Mouse (Mus musculus): ENCODE results near the gene Gm20388. TPM values are rescaled to one million over a fixed set of nuclear protein-coding genes. Genes with fewer than 3 reads are reported as not detected.
"Not testable (repeated sequence)": the region's sequence is repeated elsewhere in the genome, so short reads cannot be mapped to it uniquely, and the experiment has no call there.

Gm20388 gene
- polyA plus RNA-seq, 1 experiment from 2014 or later, result 3.6 TPM

- no peak for DNase-seq (ENCODE audit: low spot score)
- peak overlapping the region; percentile 65; the same call in 1 of the 2 replicates for H3K4me3 ChIP-seq
- H3K36me3 ChIP-seq (replicated peaks), result no peaks in the 10 kb centered on the region
- H3K27ac ChIP-seq (replicated peaks), result no peak overlapping the region
- peaks cover 63% of the 10 kb centered on the region for H3K27me3 ChIP-seq (replicated peaks; ENCODE audit: low read depth, poor library complexity, severe bottlenecking)
- no peaks in the 10 kb centered on the region for H3K9me3 ChIP-seq
- 72% methylated on average over 9 of the region's 9 CpGs for WGBS
- H3K4me1 ChIP-seq, result peaks cover 59% of the 10 kb centered on the region
Observed at GRCm38 (mm10) chr8:123408586-123409544, 3498.2 kb downstream of the Gm20388 start.

GRCm38 (mm10) chr8:123410049-123410587 lies 3499.5 kb downstream of the Gm20388 start:
- Histone ChIP-seq H3K4me3 (peak overlapping the region; percentile 65), H3K4me1 (peaks cover 56% of the 10 kb centered on the region), H3K27me3 (replicated peaks; ENCODE audit: low read depth, poor library complexity, severe bottlenecking) (peaks cover 67% of the 10 kb centered on the region), H3K36me3 (replicated peaks) (no peaks in the 10 kb centered on the region), H3K9me3 (no peaks in the 10 kb centered on the region), H3K27ac (replicated peaks) (peak overlapping the region; percentile 85)
- DNase-seq (ENCODE audit: low spot score), result no peak
- 60% methylated on average over 8 of the region's 8 CpGs for WGBS

GRCm38 (mm10) chr8:123410788-123411187 lies 3500.1 kb downstream of the Gm20388 start:
- 6% methylated on average over 11 of the region's 11 CpGs for WGBS
- peaks cover 67% of the 10 kb centered on the region for H3K27me3 ChIP-seq (replicated peaks; ENCODE audit: low read depth, poor library complexity, severe bottlenecking)
- H3K27ac ChIP-seq (replicated peaks), result peak overlapping the region; percentile 85
- peaks cover 56% of the 10 kb centered on the region for H3K4me1 ChIP-seq
- peak overlapping the region; percentile 65 for H3K4me3 ChIP-seq
- no peaks in the 10 kb centered on the region for H3K9me3 ChIP-seq
- no peak for DNase-seq (ENCODE audit: low spot score)
- no peaks in the 10 kb centered on the region for H3K36me3 ChIP-seq (replicated peaks)

- H3K36me3 ChIP-seq (replicated peaks), result no peaks in the 10 kb centered on the region
- WGBS, result 0% methylated on average over 29 of the region's 29 CpGs
- peaks cover 56% of the 10 kb centered on the region for H3K4me1 ChIP-seq
- peak within 1 kb of the TSS; percentile 85 for H3K27ac ChIP-seq (replicated peaks)
- DNase-seq (ENCODE audit: low spot score), result peak; percentile 84
- no peaks in the 10 kb centered on the region for H3K9me3 ChIP-seq
- H3K4me3 ChIP-seq, result peak within 1 kb of the TSS; percentile 65
- H3K27me3 ChIP-seq (replicated peaks; ENCODE audit: low read depth, poor library complexity, severe bottlenecking), result peaks cover 67% of the 10 kb centered on the region
Observed at GRCm38 (mm10) chr8:123411246-123411645, 3500.6 kb downstream of the Gm20388 start, which contains the start of gene Tubb3. Gene Tubb3 (plus strand): TSS chr8:123411424.

- Histone ChIP-seq H3K4me3 (peak overlapping the region; percentile 65), H3K27ac (replicated peaks) (peak overlapping the region; percentile 85), H3K9me3 (no peaks in the 10 kb centered on the region), H3K36me3 (replicated peaks) (no peaks in the 10 kb centered on the region), H3K4me1 (peaks cover 56% of the 10 kb centered on the region), H3K27me3 (replicated peaks; ENCODE audit: low read depth, poor library complexity, severe bottlenecking) (peaks cover 67% of the 10 kb centered on the region)
- no peak for DNase-seq (ENCODE audit: low spot score)
- WGBS, result 7% methylated on average over 16 of the region's 16 CpGs
Observed at GRCm38 (mm10) chr8:123411781-123412327, 3501.2 kb downstream of the Gm20388 start.

- peak overlapping the region; percentile 85; the same call in 1 of the 2 replicates for H3K27ac ChIP-seq (replicated peaks)
- peak overlapping the region; percentile 65 for H3K4me3 ChIP-seq
- no peaks in the 10 kb centered on the region for H3K9me3 ChIP-seq
- DNase-seq (ENCODE audit: low spot score), result peak; percentile 59
- H3K36me3 ChIP-seq (replicated peaks), result no peaks in the 10 kb centered on the region
- 1% methylated on average over 12 of the region's 12 CpGs for WGBS
- peaks cover 54% of the 10 kb centered on the region for H3K4me1 ChIP-seq
- H3K27me3 ChIP-seq (replicated peaks; ENCODE audit: low read depth, poor library complexity, severe bottlenecking), result peaks cover 64% of the 10 kb centered on the region
Observed at GRCm38 (mm10) chr8:123412560-123413170, 3502.0 kb downstream of the Gm20388 start.

- H3K4me3 ChIP-seq, result peak overlapping the region; percentile 65
- peak; percentile 78 for DNase-seq (ENCODE audit: low spot score)
- 14% methylated on average over 9 of the region's 9 CpGs for WGBS
- peaks cover 52% of the 10 kb centered on the region for H3K4me1 ChIP-seq
- no peaks in the 10 kb centered on the region for H3K9me3 ChIP-seq
- no peak overlapping the region for H3K27ac ChIP-seq (replicated peaks)
- peaks cover 51% of the 10 kb centered on the region for H3K27me3 ChIP-seq (replicated peaks; ENCODE audit: low read depth, poor library complexity, severe bottlenecking)
- H3K36me3 ChIP-seq (replicated peaks), result peaks cover 10% of the 10 kb centered on the region
Observed at GRCm38 (mm10) chr8:123414255-123414654, 3503.6 kb downstream of the Gm20388 start.

- H3K4me1 ChIP-seq, result peaks cover 43% of the 10 kb centered on the region
- H3K27ac ChIP-seq (replicated peaks); H3K9me3 ChIP-seq; DNase-seq (ENCODE audit: low spot score): not testable (repeated sequence)
- H3K27me3 ChIP-seq (replicated peaks; ENCODE audit: low read depth, poor library complexity, severe bottlenecking), result peaks cover 42% of the 10 kb centered on the region
- H3K36me3 ChIP-seq (replicated peaks), result peaks cover 16% of the 10 kb centered on the region
- 85% methylated on average over 5 of the region's 5 CpGs for WGBS
- H3K4me3 ChIP-seq, result peak overlapping the region; percentile 65; the same call in 1 of the 2 replicates
Observed at GRCm38 (mm10) chr8:123414997-123415696, 3504.5 kb downstream of the Gm20388 start.

GRCm38 (mm10) chr8:123415967-123416943 lies 3505.6 kb downstream of the Gm20388 start:
- Histone ChIP-seq H3K4me3 (no peak overlapping the region; the same call in 1 of the 2 replicates), H3K36me3 (replicated peaks) (peaks cover 27% of the 10 kb centered on the region), H3K9me3 (no peaks in the 10 kb centered on the region), H3K27me3 (replicated peaks; ENCODE audit: low read depth, poor library complexity, severe bottlenecking) (peaks cover 32% of the 10 kb centered on the region), H3K27ac (replicated peaks) (no peak overlapping the region), H3K4me1 (peaks cover 32% of the 10 kb centered on the region)
- DNase-seq (ENCODE audit: low spot score), result no peak
- WGBS, result 76% methylated on average over 8 of the region's 8 CpGs

- H3K27me3 ChIP-seq (replicated peaks; ENCODE audit: low read depth, poor library complexity, severe bottlenecking), result peaks cover 29% of the 10 kb centered on the region
- H3K36me3 ChIP-seq (replicated peaks), result peaks cover 31% of the 10 kb centered on the region
- no peak overlapping the region for H3K4me3 ChIP-seq
- H3K4me1 ChIP-seq, result peaks cover 24% of the 10 kb centered on the region
- DNase-seq (ENCODE audit: low spot score), result no peak
- no peak overlapping the region for H3K27ac ChIP-seq (replicated peaks)
- H3K9me3 ChIP-seq, result no peaks in the 10 kb centered on the region
- 83% methylated on average over 8 of the region's 8 CpGs for WGBS
Observed at GRCm38 (mm10) chr8:123416944-123417555, 3506.4 kb downstream of the Gm20388 start.

All from embryonic facial prominence, embryonic 10.5 days (tissue).